Mouse (Mus musculus) left cerebral cortex, adult 8-10 months (tissue): ENCODE measurements around the gene Mdh2. TPM values are rescaled to one million over a fixed set of nuclear protein-coding genes. Genes with fewer than 3 reads are reported as not detected.

Source experiments
- DNase-seq, 2 experiments: peaks; one replicate each; pipeline ENCODE4 v3.0.0; 2022; ENCODE audit warnings: low spot score in 2 of 2
- microRNA-seq, 2 experiments: library from miRNA; unstranded; fragments of <30 nt; microRNA quantifications; one replicate each; pipeline ENCODE4 v1.2.0; 2022
- total RNA-seq, 4 experiments: library from RNA; stranded (reverse); gene quantifications; 2 replicates each; pipeline ENCODE4 v1.2.4; 2022

The Mdh2 gene
- total RNA-seq, 4 experiments from 2014 or later, result 407 to 445 (median 424) TPM

- DNase-seq, result peak; percentile 52 to 74
Observed at GRCm38 (mm10) chr5:135834769-135835491, 56.6 kb downstream of the Mdh2 start.

GRCm38 (mm10) chr5:135835492-135835858 is 57.2 kb downstream of the Mdh2 start:
- no peak for DNase-seq

- no peak for DNase-seq
Observed at GRCm38 (mm10) chr5:135835981-135836380, 57.7 kb downstream of the Mdh2 start.

Small RNA genes within 50 kb of the gene (microRNA-seq; reads per million reads assigned to microRNA genes)
- 0 reads per million in 2 experiments for gene Gm23268
- 0.44 to 1.5 reads per million in 2 experiments for gene Mir7034

Other genes starting within 250 kb of the Mdh2 start
- gene Hip1, start 233.4 kb upstream of the Mdh2 start, total RNA-seq, result 10 to 100 TPM; 41.3 to 47.8 (median 45.0) TPM
- not detected for gene Ccl26, start 214.9 kb upstream of the Mdh2 start, total RNA-seq
- not detected for gene Ccl24, start 205.4 kb upstream of the Mdh2 start, total RNA-seq
- 10 to 100 TPM; 81.1 to 92.6 (median 88.4) TPM for gene Rhbdd2, start 145.9 kb upstream of the Mdh2 start, total RNA-seq
- 100 to 1,000 TPM in 1 of 4 experiments, 10 to 100 TPM in 3; 82.4 to 100 (median 95.4) TPM for gene Por, start 108.4 kb upstream of the Mdh2 start, total RNA-seq
- gene Tmem120a, start 34.0 kb upstream of the Mdh2 start, total RNA-seq, result 10 to 100 TPM; 16.8 to 20.5 (median 19.7) TPM
- gene Styxl1, start 95 bp upstream of the Mdh2 start, total RNA-seq, result under 1 TPM in 2 of 4 experiments, not detected in 2; 0.30 to 0.37 TPM
- 10 to 100 TPM; 61.8 to 78.3 (median 68.6) TPM for gene Srrm3, start 28.4 kb downstream of the Mdh2 start, total RNA-seq
- 10 to 100 TPM; 10.9 to 20.6 (median 14.7) TPM for gene Hspb1, start 109.4 kb downstream of the Mdh2 start, total RNA-seq
- gene Ywhag, start 156.1 kb downstream of the Mdh2 start, total RNA-seq, result 1,000 to 10,000 TPM; 1,072 to 1,089 (median 1,074) TPM
- 1 to 10 TPM; 1.3 to 2.8 (median 2.0) TPM for gene Ssc4d, start 196.1 kb downstream of the Mdh2 start, total RNA-seq
- gene Zp3, start 201.6 kb downstream of the Mdh2 start, total RNA-seq, result not detected
- 10 to 100 TPM in 1 of 4 experiments, 1 to 10 TPM in 3; 7.5 to 11.3 (median 9.6) TPM for gene Dtx2, start 216.3 kb downstream of the Mdh2 start, total RNA-seq